Mouse (Mus musculus) small intestine, adult 2 months (tissue): ENCODE measurements at regions not wholly inside any gene's neighbourhood (a gene's known extent, or its start where the extent isn't known, plus 50 kb on each side); places are given as distances from the start of the nearest gene placed in this dataset.
A peak's percentile ranks its signal among the peaks of the same experiment; 100 is the strongest.

Experiments used
- H3K27ac ChIP-seq: fragments of 200-500 bp; 2 replicates; pipeline ENCODE4 v1.5.1; 2012; ENCODE audit warnings: low read depth, low read length, control low read depth, inconsistent platforms; ENCODE audit not compliant: insufficient read depth
- H3K27me3 ChIP-seq: fragments of 200-500 bp; 2 replicates; pipeline ENCODE4 v1.6.1; 2012; ENCODE audit warnings: mild to moderate bottlenecking, moderate library complexity, low read length, inconsistent platforms; ENCODE audit not compliant: control insufficient read depth, insufficient read depth
- H3K36me3 ChIP-seq: fragments of 200-500 bp; 2 replicates; pipeline ENCODE4 v1.6.1; 2012; ENCODE audit warnings: mild to moderate bottlenecking, low read length, control low read depth, inconsistent platforms; ENCODE audit not compliant: control insufficient read depth, insufficient read depth
- H3K4me1 ChIP-seq: fragments of 200-500 bp; 2 replicates; pipeline ENCODE4 v1.6.1; 2012; ENCODE audit warnings: low read length, inconsistent platforms, mixed read lengths; ENCODE audit not compliant: control insufficient read depth, insufficient read depth, insufficient read length
- H3K4me3 ChIP-seq: fragments of 200-500 bp; 2 replicates; pipeline ENCODE4 v1.5.1; 2012; ENCODE audit warnings: low read depth, mild to moderate bottlenecking, control low read depth, inconsistent platforms, low read length, moderate library complexity
- CTCF ChIP-seq: fragments of 200-500 bp; IDR thresholded peaks from 2 replicates; pipeline ENCODE4 v1.5.1; 2012; ENCODE audit warnings: low read depth, mild to moderate bottlenecking, control low read depth, inconsistent platforms, low read length, moderate library complexity, mixed read lengths; ENCODE audit not compliant: insufficient replicate concordance, insufficient read length; ENCODE audit errors: extremely low read depth
- POLR2A ChIP-seq: fragments of 200-500 bp; IDR thresholded peaks from 2 replicates; pipeline ENCODE4 v1.6.1; 2012; ENCODE audit warnings: low read depth, mild to moderate bottlenecking, control low read depth, inconsistent platforms, low read length, moderate library complexity
- WGBS: fragments of 180-500 bp; shearing (Covaris S2); methylation state at CpG from one replicate; pipeline ENCODE4 v1.1.7; 2018; 5-methylcytosine and 5-hydroxymethylcytosine counted together

GRCm38 (mm10) chr16:24056885-24057531 lies 68.4 kb upstream of the Bcl6 start:
- Histone ChIP-seq H3K4me1 (peaks cover 9% of the 10 kb centered on the region; the same call in 1 of the 2 replicates), H3K4me3 (no peak overlapping the region), H3K36me3 (no peaks in the 10 kb centered on the region), H3K27me3 (no peaks in the 10 kb centered on the region), H3K27ac (peak overlapping the region; percentile 50)
- TF ChIP-seq CTCF (no peak), POLR2A (no peak)
- 16% methylated on average over 11 of the region's 11 CpGs for WGBS

- Histone ChIP-seq H3K4me1 (peaks cover 9% of the 10 kb centered on the region; the same call in 1 of the 2 replicates), H3K36me3 (no peaks in the 10 kb centered on the region), H3K27me3 (no peaks in the 10 kb centered on the region), H3K4me3 (no peak overlapping the region), H3K27ac (peak overlapping the region; percentile 50)
- TF ChIP-seq CTCF (no peak), POLR2A (no peak)
- 34% methylated on average over 12 of the region's 12 CpGs for WGBS
These were observed 67.7 kb upstream of the Bcl6 start for GRCm38 (mm10) chr16:24056123-24056884.

GRCm38 (mm10) chr16:24054293-24054692 lies 65.6 kb upstream of the Bcl6 start:
- Histone ChIP-seq H3K4me3 (no peak overlapping the region), H3K4me1 (peaks cover 9% of the 10 kb centered on the region; the same call in 1 of the 2 replicates), H3K36me3 (no peaks in the 10 kb centered on the region), H3K27ac (no peak overlapping the region), H3K27me3 (no peaks in the 10 kb centered on the region)
- WGBS = 95% methylated on average over 3 of the region's 3 CpGs
- no peak for TF ChIP-seq POLR2A
- TF ChIP-seq CTCF = no peak

GRCm38 (mm10) chr16:24053403-24053802 lies 64.8 kb upstream of the Bcl6 start:
- TF ChIP-seq POLR2A (no peak), CTCF (no peak)
- WGBS = 91% methylated on average over 10 of the region's 10 CpGs
- H3K4me1 ChIP-seq = peaks cover 9% of the 10 kb centered on the region; the same call in 1 of the 2 replicates
- no peak overlapping the region for H3K4me3 ChIP-seq
- no peaks in the 10 kb centered on the region for H3K27me3 ChIP-seq
- no peak overlapping the region for H3K27ac ChIP-seq
- no peaks in the 10 kb centered on the region for H3K36me3 ChIP-seq

GRCm38 (mm10) chr16:24050856-24051640 lies 62.4 kb upstream of the Bcl6 start:
- Histone ChIP-seq H3K4me3 (no peak overlapping the region), H3K4me1 (no peaks in the 10 kb centered on the region), H3K27me3 (no peaks in the 10 kb centered on the region), H3K36me3 (no peaks in the 10 kb centered on the region), H3K27ac (no peak overlapping the region)
- 90% methylated on average over 10 of the region's 10 CpGs for WGBS
- TF ChIP-seq CTCF = no peak
- TF ChIP-seq POLR2A = no peak

- Histone ChIP-seq H3K27me3 (no peaks in the 10 kb centered on the region), H3K4me3 (no peak overlapping the region), H3K27ac (no peak overlapping the region), H3K4me1 (peaks cover 2% of the 10 kb centered on the region; the same call in 1 of the 2 replicates), H3K36me3 (no peaks in the 10 kb centered on the region)
- TF ChIP-seq POLR2A (no peak), CTCF (no peak)
- WGBS = 73% methylated on average over 4 of the region's 4 CpGs
These were observed 55.1 kb upstream of the Bcl6 start for GRCm38 (mm10) chr16:24043779-24044178.

DNA sequence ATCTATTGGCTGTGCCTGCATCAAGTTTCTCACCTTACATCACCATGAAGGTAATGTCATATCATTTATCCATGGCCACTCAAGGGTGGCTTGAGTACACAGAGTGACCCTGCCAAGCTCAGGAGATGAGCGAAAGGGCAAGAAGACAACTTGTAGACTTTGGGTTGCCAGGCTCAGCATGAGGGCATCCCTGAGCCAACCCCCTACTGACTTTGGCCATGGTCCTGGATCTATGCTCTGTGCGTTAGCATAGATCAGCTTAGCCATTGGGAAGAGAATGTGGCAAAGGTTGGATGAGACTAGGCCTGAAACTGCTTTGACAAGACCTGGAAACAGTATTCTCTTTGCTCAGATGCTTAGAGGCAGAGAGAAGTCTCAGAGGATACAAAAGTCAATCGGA lies 54.3 kb upstream of the Bcl6 start:
- H3K27ac ChIP-seq = no peak overlapping the region
- 96% methylated on average over 3 of the region's 3 CpGs for whole genome bisulfite sequencing
- TF ChIP-seq POLR2A (no peak), CTCF (no peak)

More for the DNA sequence above, 54.3 kb upstream of the Bcl6 start:
- Histone ChIP-seq H3K36me3 (no peaks in the 10 kb centered on the region), H3K4me3 (no peak overlapping the region), H3K4me1 (peaks cover 3% of the 10 kb centered on the region; the same call in 1 of the 2 replicates), H3K27me3 (no peaks in the 10 kb centered on the region)
